Mouse (Mus musculus): Measurements from ENCODE around the gene Foxb1. TPM values are rescaled to one million over a fixed set of nuclear protein-coding genes. Genes with fewer than 3 reads are reported as not detected.

Gene Foxb1
- 0.05 and 0.09 TPM in 2 replicates for polyA plus RNA-seq (2015; fragmentation: Nextera tagmentation; extraction: Ambion mirVana)

DNA sequence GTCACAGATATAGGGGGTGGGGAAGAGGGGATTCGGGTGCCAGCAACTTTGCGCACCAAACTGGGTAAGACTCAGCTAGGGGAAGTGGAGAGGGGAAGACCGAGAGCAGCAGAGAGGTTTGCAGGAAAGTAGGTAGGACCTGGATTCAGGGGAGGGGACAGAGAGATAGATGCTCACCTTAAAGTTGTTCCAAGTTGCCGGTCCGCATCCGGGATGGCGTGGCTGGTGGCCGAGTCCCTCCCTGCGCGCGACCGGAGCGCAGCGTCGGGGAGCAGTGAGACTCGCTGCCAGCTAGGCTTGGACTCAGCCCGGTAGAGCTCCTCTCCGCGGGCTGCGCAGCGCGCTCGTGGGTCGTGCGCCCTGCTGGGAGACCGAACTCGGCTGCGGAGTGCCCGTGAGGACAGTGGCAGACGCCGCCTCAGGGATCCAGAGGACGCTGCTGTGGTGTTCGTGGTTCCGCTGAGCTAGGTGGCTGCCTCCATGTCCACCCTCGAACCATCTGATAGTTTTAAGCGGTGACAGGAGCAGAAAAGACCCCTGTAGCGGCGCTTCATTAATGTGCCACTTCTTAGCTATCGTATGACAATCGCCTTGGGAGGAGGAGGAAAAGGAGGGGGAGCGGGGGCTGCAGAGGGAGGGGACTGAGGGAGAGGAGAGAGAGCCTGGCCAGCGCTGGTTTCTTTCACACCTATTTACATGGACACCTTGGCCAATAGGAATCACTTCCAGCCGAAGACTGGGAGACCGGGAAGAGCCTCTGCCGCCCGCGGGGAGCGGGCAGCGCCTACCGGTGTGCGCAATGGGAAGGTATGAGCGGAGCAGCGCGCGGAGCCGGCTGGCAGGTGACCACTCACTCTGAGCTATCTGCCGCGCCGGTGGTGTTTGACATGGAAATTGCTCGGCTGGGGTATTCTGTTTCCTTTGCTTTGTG is at the start of gene Foxb1:
TSS of gene Foxb1 (minus strand) at position 570 of the 931 bp plus-strand sequence.
- Histone ChIP-seq H3K9me3 (ENCODE audit: low read length) (no peaks in the 10 kb centered on the region), H3K4me2 (replicated peaks; ENCODE audit: low read depth, low read length) (0 out of 2 replicates have a peak within 1 kb of the TSS, but pooled peaks have one; percentile 13), H3K4me1 (ENCODE audit: insufficient read depth, low read length) (peaks cover 9% of the 10 kb centered on the region; the same call in 1 of the 2 replicates), H3K9ac (replicated peaks; ENCODE audit: low read length) (no peak within 1 kb of the TSS), H3K27me3 (ENCODE audit: insufficient read depth, low read length) (peaks cover 98% of the 10 kb centered on the region), H3K4me3 (ENCODE audit: low read length) (peak within 1 kb of the TSS; percentile 7; the same call in 1 of the 2 replicates), H3K36me3 (ENCODE audit: insufficient read depth, low read length) (no peaks in the 10 kb centered on the region), H3K27ac (ENCODE audit: low read length) (no peak within 1 kb of the TSS)
- WGBS, result under 1% methylated on average over 60 of the region's 60 CpGs
- no peak for ATAC-seq (ENCODE audit: low FRiP score, low TSS enrichment)

- no peak for ATAC-seq (ENCODE audit: low FRiP score, low TSS enrichment)
- WGBS, result 67% methylated on average over 7 of the region's 7 CpGs
- Histone ChIP-seq H3K9ac (replicated peaks; ENCODE audit: low read length) (no peak overlapping the region), H3K36me3 (ENCODE audit: insufficient read depth, low read length) (no peaks in the 10 kb centered on the region), H3K4me3 (ENCODE audit: low read length) (no peak overlapping the region), H3K27me3 (ENCODE audit: insufficient read depth, low read length) (no peaks in the 10 kb centered on the region), H3K4me2 (replicated peaks; ENCODE audit: low read depth, low read length) (no peak overlapping the region), H3K9me3 (ENCODE audit: low read length) (peaks cover 3% of the 10 kb centered on the region; the same call in 1 of the 2 replicates), H3K27ac (ENCODE audit: low read length) (no peak overlapping the region), H3K4me1 (ENCODE audit: insufficient read depth, low read length) (no peaks in the 10 kb centered on the region)
These were observed 29.8 kb upstream of the Foxb1 start for GRCm38 (mm10) chr9:69790562-69790961.

DNA sequence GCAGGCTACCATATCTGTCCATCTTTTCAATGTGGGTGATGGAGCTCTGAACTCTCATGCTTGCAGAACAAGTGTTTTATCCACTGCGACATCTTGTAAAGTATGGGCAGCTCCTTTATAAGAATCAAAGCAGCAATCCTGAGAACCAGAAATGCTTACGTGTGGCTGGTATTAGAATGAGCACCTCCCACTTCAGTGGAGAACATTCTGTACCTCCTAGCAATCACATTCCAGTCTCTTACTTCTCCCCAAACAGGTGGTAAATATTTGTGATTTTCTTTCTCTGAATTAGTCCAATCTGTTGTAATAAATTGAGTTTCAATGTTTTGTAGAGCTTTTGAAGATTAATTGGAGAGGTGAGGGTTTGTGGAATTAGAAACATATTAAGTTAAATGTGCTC is 19.3 kb upstream of the Foxb1 start:
- Histone ChIP-seq H3K36me3 (ENCODE audit: insufficient read depth, low read length) (no peaks in the 10 kb centered on the region), H3K4me1 (ENCODE audit: insufficient read depth, low read length) (no peaks in the 10 kb centered on the region), H3K9ac (replicated peaks; ENCODE audit: low read length) (no peak overlapping the region), H3K9me3 (ENCODE audit: low read length) (no peaks in the 10 kb centered on the region), H3K4me2 (replicated peaks; ENCODE audit: low read depth, low read length) (no peak overlapping the region), H3K4me3 (ENCODE audit: low read length) (no peak overlapping the region), H3K27me3 (ENCODE audit: insufficient read depth, low read length) (peaks cover 31% of the 10 kb centered on the region), H3K27ac (ENCODE audit: low read length) (no peak overlapping the region)
- WGBS, result 75% methylated on average over 2 of the region's 2 CpGs
- no peak for ATAC-seq (ENCODE audit: low FRiP score, low TSS enrichment)

DNA sequence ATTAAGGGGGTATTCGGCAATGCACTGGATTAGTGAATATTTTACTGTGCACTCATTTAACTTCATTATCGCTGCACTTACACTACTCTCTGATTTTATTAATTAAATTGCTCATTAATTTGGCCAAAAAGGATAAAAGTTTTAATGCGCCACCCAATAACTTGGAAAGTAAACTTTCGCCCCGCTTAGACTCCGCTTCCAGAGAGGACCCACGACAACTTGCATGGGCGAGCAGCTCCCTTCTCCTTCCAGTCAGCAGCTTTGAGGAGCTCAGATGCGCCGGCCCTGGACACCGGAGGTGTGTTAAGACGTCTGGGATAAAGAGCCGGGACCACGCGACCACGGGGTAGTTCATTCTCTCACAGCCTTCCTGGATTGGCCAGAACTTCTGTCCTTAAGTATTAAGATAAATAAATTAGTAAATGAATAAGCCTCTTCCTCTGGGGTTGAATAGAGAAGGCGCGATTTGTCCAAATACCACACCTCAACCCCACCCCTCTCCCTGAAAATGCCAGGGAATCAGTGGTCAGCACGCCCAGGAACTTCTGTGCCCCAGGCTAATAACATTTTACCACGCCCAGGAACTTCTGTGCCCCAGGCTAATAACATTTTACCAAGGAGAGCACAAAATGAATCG is 9.3 kb upstream of the Foxb1 start:
- Histone ChIP-seq H3K4me2 (replicated peaks; ENCODE audit: low read depth, low read length) (no peak overlapping the region), H3K9ac (replicated peaks; ENCODE audit: low read length) (no peak overlapping the region), H3K27me3 (ENCODE audit: insufficient read depth, low read length) (peaks cover 95% of the 10 kb centered on the region), H3K9me3 (ENCODE audit: low read length) (no peaks in the 10 kb centered on the region), H3K36me3 (ENCODE audit: insufficient read depth, low read length) (no peaks in the 10 kb centered on the region), H3K4me1 (ENCODE audit: insufficient read depth, low read length) (no peaks in the 10 kb centered on the region), H3K27ac (ENCODE audit: low read length) (no peak overlapping the region), H3K4me3 (ENCODE audit: low read length) (no peak overlapping the region)
- ATAC-seq (ENCODE audit: low FRiP score, low TSS enrichment), result no peak
- WGBS, result 7% methylated on average over 21 of the region's 21 CpGs

DNA sequence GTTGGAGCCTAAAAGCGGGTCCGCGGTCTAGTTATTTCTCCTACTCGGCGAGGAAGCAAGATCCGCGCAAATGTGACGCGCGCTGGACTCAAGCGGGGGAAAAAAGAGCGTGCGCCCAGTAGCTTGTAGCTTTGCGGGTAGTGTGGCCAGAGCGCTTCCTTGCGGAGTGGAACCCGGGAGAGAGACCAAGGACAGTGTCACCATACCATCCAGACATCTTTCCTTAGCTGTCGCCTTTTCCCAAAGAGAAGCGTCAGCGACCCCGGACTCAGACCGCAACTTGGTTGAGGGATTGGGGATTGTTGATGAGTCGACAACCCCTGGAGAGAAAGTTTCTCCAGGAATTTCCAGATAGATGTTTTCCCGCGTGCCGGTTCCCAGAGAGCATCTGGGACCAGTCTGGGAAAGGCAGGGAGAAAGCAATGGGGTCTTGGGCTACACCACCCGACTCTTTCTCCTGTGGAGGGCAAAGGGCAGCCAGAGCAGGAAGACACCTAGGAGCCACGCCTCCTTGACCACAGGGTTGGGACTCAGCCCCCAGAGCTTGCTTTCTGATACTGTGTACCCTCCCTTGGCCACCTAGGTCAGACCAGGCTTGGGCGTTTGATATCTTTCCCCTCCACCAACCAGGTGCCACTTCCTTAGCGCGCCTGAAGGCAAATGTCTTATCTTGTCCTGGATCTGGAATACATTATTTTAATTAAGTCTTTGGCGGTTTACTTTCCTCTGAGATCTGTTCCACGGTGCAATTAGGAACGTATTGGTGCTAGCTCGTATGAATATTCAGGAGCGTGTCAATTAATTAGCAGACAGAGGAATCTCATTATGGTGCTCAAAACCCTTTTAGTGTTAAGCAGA is 8.6 kb upstream of the Foxb1 start:
- WGBS, result 1% methylated on average over 36 of the region's 36 CpGs
- Histone ChIP-seq H3K4me1 (ENCODE audit: insufficient read depth, low read length) (no peaks in the 10 kb centered on the region; the same call in 1 of the 2 replicates), H3K9me3 (ENCODE audit: low read length) (no peaks in the 10 kb centered on the region), H3K36me3 (ENCODE audit: insufficient read depth, low read length) (no peaks in the 10 kb centered on the region), H3K9ac (replicated peaks; ENCODE audit: low read length) (no peak overlapping the region), H3K4me3 (ENCODE audit: low read length) (no peak overlapping the region), H3K27ac (ENCODE audit: low read length) (no peak overlapping the region), H3K27me3 (ENCODE audit: insufficient read depth, low read length) (peaks cover 98% of the 10 kb centered on the region), H3K4me2 (replicated peaks; ENCODE audit: low read depth, low read length) (no peak overlapping the region)
- no peak for ATAC-seq (ENCODE audit: low FRiP score, low TSS enrichment)

DNA sequence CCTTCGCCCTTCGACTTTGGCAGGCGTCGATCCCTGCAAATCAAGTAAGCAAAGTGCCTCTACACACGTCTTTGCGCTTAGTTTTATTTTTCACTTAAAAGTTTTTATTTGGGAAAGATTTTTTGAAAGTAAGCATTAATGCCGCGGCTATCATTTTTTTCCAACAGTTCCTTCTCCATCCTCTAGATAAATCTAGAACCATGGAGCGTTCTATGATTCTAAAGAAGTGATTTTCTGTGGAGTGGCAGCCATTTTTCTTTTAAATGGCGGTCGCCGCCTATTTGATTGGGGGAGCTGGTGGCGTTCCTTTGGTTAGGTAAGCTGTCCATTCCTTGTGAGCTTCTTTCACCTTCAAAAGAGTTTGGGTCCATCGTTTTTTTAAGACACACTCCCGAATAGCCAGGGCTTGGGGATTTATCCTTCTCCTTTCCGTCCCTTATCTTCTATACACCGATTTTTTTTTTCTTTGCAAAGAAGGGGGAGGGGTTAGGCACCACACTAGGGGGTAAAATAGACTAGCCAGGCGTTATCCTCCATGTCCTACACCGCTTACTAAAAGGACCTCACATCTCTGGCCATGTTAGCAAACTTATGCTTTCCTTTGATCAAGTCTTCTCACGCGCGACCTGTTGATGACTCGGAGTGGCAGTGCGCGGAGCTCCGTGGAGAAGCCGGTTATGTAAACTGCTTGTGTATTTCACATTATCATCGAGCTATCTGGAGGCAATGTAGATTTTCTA is 7.6 kb upstream of the Foxb1 start:
- Histone ChIP-seq H3K4me3 (ENCODE audit: low read length) (no peak overlapping the region), H3K36me3 (ENCODE audit: insufficient read depth, low read length) (no peaks in the 10 kb centered on the region), H3K4me2 (replicated peaks; ENCODE audit: low read depth, low read length) (no peak overlapping the region), H3K27me3 (ENCODE audit: insufficient read depth, low read length) (peaks cover 99% of the 10 kb centered on the region), H3K9me3 (ENCODE audit: low read length) (no peaks in the 10 kb centered on the region), H3K4me1 (ENCODE audit: insufficient read depth, low read length) (no peaks in the 10 kb centered on the region; the same call in 1 of the 2 replicates), H3K9ac (replicated peaks; ENCODE audit: low read length) (no peak overlapping the region), H3K27ac (ENCODE audit: low read length) (no peak overlapping the region)
- ATAC-seq (ENCODE audit: low FRiP score, low TSS enrichment), result no peak
- 1% methylated on average over 28 of the region's 28 CpGs for WGBS

DNA sequence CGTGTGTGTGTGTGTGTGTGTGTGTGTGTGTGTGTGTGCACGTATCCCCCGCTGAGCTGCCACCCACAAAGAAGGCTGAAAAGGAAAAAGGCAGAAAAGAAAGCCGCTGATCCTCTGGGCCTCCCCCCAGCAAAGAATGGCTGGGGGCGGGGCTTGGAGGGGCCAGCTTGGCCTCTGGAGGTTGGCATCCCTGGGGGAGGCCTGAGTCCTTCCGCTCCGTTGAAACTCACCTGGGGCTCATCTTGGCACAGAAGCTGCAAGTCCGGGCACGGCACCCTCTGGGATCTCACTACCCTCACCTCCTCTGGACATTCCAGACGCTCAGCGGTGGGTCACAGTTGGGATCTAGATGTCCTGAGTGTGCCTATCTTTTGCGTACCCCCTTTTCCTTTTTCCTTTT is 6.7 kb upstream of the Foxb1 start:
- H3K4me1 ChIP-seq (ENCODE audit: insufficient read depth, low read length), result peaks cover 3% of the 10 kb centered on the region; the same call in 1 of the 2 replicates
- no peak for ATAC-seq (ENCODE audit: low FRiP score, low TSS enrichment)
- H3K27ac ChIP-seq (ENCODE audit: low read length), result no peak overlapping the region
- H3K4me2 ChIP-seq (replicated peaks; ENCODE audit: low read depth, low read length), result no peak overlapping the region
- H3K9ac ChIP-seq (replicated peaks; ENCODE audit: low read length), result no peak overlapping the region
- WGBS, result 0% methylated on average over 8 of the region's 12 CpGs
- no peak overlapping the region for H3K4me3 ChIP-seq (ENCODE audit: low read length)
- H3K9me3 ChIP-seq (ENCODE audit: low read length), result no peaks in the 10 kb centered on the region
- H3K36me3 ChIP-seq (ENCODE audit: insufficient read depth, low read length), result no peaks in the 10 kb centered on the region
- peaks cover 99% of the 10 kb centered on the region for H3K27me3 ChIP-seq (ENCODE audit: insufficient read depth, low read length)

- H3K4me3 ChIP-seq (ENCODE audit: low read length), result no peak overlapping the region
- no peaks in the 10 kb centered on the region for H3K36me3 ChIP-seq (ENCODE audit: insufficient read depth, low read length)
- WGBS, result 3% methylated on average over 4 of the region's 4 CpGs
- H3K4me1 ChIP-seq (ENCODE audit: insufficient read depth, low read length), result peaks cover 3% of the 10 kb centered on the region; the same call in 1 of the 2 replicates
- ATAC-seq (ENCODE audit: low FRiP score, low TSS enrichment), result no peak
- no peak overlapping the region for H3K4me2 ChIP-seq (replicated peaks; ENCODE audit: low read depth, low read length)
- H3K27ac ChIP-seq (ENCODE audit: low read length), result no peak overlapping the region
- H3K9me3 ChIP-seq (ENCODE audit: low read length), result no peaks in the 10 kb centered on the region
- H3K9ac ChIP-seq (replicated peaks; ENCODE audit: low read length), result no peak overlapping the region
- H3K27me3 ChIP-seq (ENCODE audit: insufficient read depth, low read length), result peaks cover 99% of the 10 kb centered on the region
These were observed 6.2 kb upstream of the Foxb1 start for GRCm38 (mm10) chr9:69766936-69767335.

DNA sequence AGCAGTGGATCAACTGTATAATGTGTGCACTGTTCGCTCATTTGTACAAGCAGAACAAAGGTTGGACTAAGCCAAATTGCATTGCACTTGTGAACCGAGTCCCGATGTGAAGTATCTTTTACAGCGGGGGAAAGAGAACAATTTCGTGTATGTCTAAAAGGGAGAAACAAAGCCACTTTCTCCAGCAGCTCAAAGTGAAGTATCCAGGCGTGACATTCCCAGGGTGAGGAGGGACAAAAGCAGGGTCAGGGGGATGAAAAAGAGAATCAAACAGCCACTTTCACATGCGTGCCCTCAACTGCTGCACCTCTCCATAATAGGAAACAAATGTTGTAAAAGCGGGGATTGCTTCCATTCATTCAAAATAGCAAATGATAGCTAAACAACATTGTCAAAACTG is 5.6 kb upstream of the Foxb1 start:
- WGBS, result 2% methylated on average over 8 of the region's 8 CpGs
- H3K27me3 ChIP-seq (ENCODE audit: insufficient read depth, low read length), result peaks cover 99% of the 10 kb centered on the region
- peaks cover 3% of the 10 kb centered on the region; the same call in 1 of the 2 replicates for H3K4me1 ChIP-seq (ENCODE audit: insufficient read depth, low read length)
- no peaks in the 10 kb centered on the region for H3K36me3 ChIP-seq (ENCODE audit: insufficient read depth, low read length)
- no peaks in the 10 kb centered on the region for H3K9me3 ChIP-seq (ENCODE audit: low read length)
- no peak for ATAC-seq (ENCODE audit: low FRiP score, low TSS enrichment)
- H3K4me2 ChIP-seq (replicated peaks; ENCODE audit: low read depth, low read length), result no peak overlapping the region
- H3K9ac ChIP-seq (replicated peaks; ENCODE audit: low read length), result no peak overlapping the region
- H3K27ac ChIP-seq (ENCODE audit: low read length), result no peak overlapping the region
- no peak overlapping the region for H3K4me3 ChIP-seq (ENCODE audit: low read length)
